In the genomic region with DNA sequence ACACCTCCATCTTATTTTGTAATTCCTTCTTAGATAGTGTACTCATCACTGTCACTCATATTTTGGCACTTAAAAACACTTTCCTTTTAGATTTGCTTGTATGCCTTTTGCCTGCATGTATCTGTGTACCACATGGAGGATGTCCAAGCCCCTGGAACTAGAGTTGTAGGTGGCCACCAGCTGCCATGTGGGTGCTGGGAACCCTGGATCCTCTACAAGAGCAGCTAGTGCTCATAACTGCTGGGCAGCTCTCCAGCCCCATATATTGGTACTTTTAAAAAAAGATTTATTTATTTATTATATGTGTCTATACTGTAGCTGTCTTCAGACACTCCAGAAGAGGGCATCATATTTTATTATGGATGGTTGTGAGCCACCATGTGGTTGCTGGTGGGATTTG, we compare ENCODE assay signal across 21 mouse cellular contexts. TPM values are rescaled to one million over a fixed set of nuclear protein-coding genes. Genes with fewer than 3 reads are reported as not detected.
A peak's percentile ranks its signal among the peaks of the same experiment; 100 is the strongest.
DNase-seq lines count a peak whose midpoint lies in the region; ATAC-seq and TF ChIP-seq lines count a peak whose summit lies in the region.
"Had no signal": no experiment of that assay in that cellular context is flagged by ENCODE, and none has a peak within 500 bp of the region (broad histone marks: within the 10 kb centered on the region; RNA-seq: fewer than 3 reads in every experiment).

No protein-coding gene starts in this region.

- H3K27ac ChIP-seq in layer of hippocampus, adult 2 months, result no peak overlapping the region
- no peak overlapping the region for H3K27ac ChIP-seq in hindbrain, embryonic 16.5 days (ENCODE audit: low read depth, low read length)
- H3K27ac ChIP-seq: forebrain, embryonic 13.5 days; gastrocnemius, adult 2 months; hindbrain, embryonic 14.5 days; kidney, postnatal 0 days; limb, embryonic 12.5 days had no signal

- H3K36me3 ChIP-seq in hindbrain, embryonic 16.5 days (ENCODE audit: control insufficient read depth, insufficient read depth, low read length), result peaks cover 7% of the 10 kb centered on the region

- H3K9me3 ChIP-seq in hindbrain, embryonic 16.5 days (ENCODE audit: control insufficient read depth, low read length), result no peaks in the 10 kb centered on the region
- H3K9me3 ChIP-seq: forebrain, embryonic 13.5 days; limb, embryonic 12.5 days had no signal

- intact Hi-C loops in left cerebral cortex, postnatal 36 days (cut with DNase I), result loop anchor here (5.0 kb wide), 1 partner anchor 51 kb away; no protein-coding TSS in a partner anchor

- H3K9ac ChIP-seq in hindbrain, embryonic 16.5 days (ENCODE audit: low read depth, low read length), result no peak overlapping the region
- H3K9ac ChIP-seq: forebrain, embryonic 13.5 days; hindbrain, embryonic 14.5 days; limb, embryonic 12.5 days; liver, postnatal 0 days had no signal

- H3K4me2 ChIP-seq in hindbrain, embryonic 16.5 days (ENCODE audit: low read length), result no peak overlapping the region
- H3K4me2 ChIP-seq: forebrain, embryonic 13.5 days; hindbrain, embryonic 14.5 days; limb, embryonic 12.5 days; liver, embryonic 11.5 days; midbrain, embryonic 11.5 days had no signal

- no peak for ATAC-seq in hindbrain, embryonic 16.5 days
- no peak for ATAC-seq in CD4-positive, CD25-positive, alpha-beta regulatory T cell, adult 4 months
- ATAC-seq: forebrain, embryonic 13.5 days; liver, postnatal 0 days had no signal

- DNase-seq in layer of hippocampus, adult 2 months (ENCODE audit: low spot score in 2 of 2), result peak; percentile 24 to 58
- no peak for DNase-seq in layer of hippocampus, postnatal 25 days (ENCODE audit: extremely low spot score in 1 of 2, low spot score in 1 of 2)
- peak; percentile 51 to 57 for DNase-seq in right cerebral cortex, adult 2 months (ENCODE audit: low spot score in 2 of 2)
- DNase-seq in right cerebral cortex, postnatal 4 days, result no peak
- DNase-seq in left cerebral cortex, postnatal 36 days (ENCODE audit: low spot score in 2 of 2), result peak; percentile 32 to 54
- DNase-seq: adrenal gland, postnatal 14 days; cerebellum, adult 8-10 months; cerebellum, postnatal 36 days; gastrocnemius, adult 2 months; kidney, adult 2 months; liver, postnatal 0 days; lung, postnatal 10 days; thymus, postnatal 25 days had no signal

- no peaks in the 10 kb centered on the region for H3K27me3 ChIP-seq in hindbrain, embryonic 16.5 days (replicated peaks; ENCODE audit: control insufficient read depth, insufficient read depth, low read length)
- H3K27me3 ChIP-seq: forebrain, embryonic 13.5 days; limb, embryonic 12.5 days had no signal

- no peak overlapping the region for H3K4me3 ChIP-seq in layer of hippocampus, adult 2 months
- H3K4me3 ChIP-seq in hindbrain, embryonic 16.5 days (ENCODE audit: low read length), result no peak overlapping the region
- H3K4me3 ChIP-seq: forebrain, embryonic 13.5 days; gastrocnemius, adult 2 months; limb, embryonic 12.5 days had no signal

- H3K4me1 ChIP-seq in hindbrain, embryonic 16.5 days (ENCODE audit: control insufficient read depth, insufficient read depth, low read depth, low read length), result no peaks in the 10 kb centered on the region
- H3K4me1 ChIP-seq: forebrain, embryonic 13.5 days; limb, embryonic 12.5 days had no signal

- peak; percentile 53 for TF ChIP-seq CTCF in layer of hippocampus, adult 2 months (conservative IDR thresholded peaks at IDR 0.05)

RNA-seq across cellular contexts. Expression of gene Atxn10, which starts 37.1 kb away (rescaled TPM):
- 100 to 1,000 TPM; 290 to 297 TPM for total RNA-seq in layer of hippocampus, adult 2 months (2021)
- total RNA-seq in layer of hippocampus, postnatal 25 days (2021), result 100 to 1,000 TPM; 292 to 314 TPM
- total RNA-seq in left cerebral cortex, postnatal 36 days (2021), result 100 to 1,000 TPM; 253 to 267 TPM
- polyA plus RNA-seq in hindbrain, embryonic 16.5 days (2015; fragmentation: Nextera tagmentation; extraction: Ambion mirVana), result 532 and 553 TPM in 2 replicates
- polyA plus RNA-seq in CD4-positive, CD25-positive, alpha-beta regulatory T cell, adult 4 months (2017; shearing (Covaris generic)), result 100 to 1,000 TPM; 105 to 109 TPM

Comparison
In these comparisons a context has a peak if more than half of its experiments do, and no peak if none do; other contexts are left out.
1. DNase-seq: peak in layer of hippocampus, adult 2 months (2 of 2), right cerebral cortex, adult 2 months (2 of 2) and left cerebral cortex, postnatal 36 days (2 of 2); none in layer of hippocampus, postnatal 25 days (0 of 2) and right cerebral cortex, postnatal 4 days (single experiment).